ENCODE assay signal across 16 mouse cellular contexts in the genomic region with DNA sequence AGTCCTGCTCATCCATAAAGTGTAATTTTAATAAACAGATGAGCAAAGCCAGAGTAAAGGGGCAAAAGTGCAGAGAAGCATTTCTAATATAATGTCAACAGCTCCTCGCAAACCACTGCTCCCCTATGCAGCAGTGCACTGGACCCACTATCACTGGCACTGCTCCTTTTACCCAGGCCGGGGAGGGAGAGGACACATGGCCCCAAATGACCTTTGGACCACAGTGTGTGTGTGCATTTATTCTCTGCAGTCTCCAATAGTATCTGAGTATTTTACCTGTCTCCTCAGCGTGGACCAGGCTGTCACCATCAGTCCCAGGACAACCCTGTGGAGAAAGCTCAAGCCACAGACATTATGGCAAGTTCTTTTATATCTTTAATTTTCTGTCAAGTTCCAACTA. TPM values are rescaled to one million over a fixed set of nuclear protein-coding genes. Genes with fewer than 3 reads are reported as not detected.
"Had no signal": no experiment of that assay in that cellular context is flagged by ENCODE, and none has a peak within 500 bp of the region (broad histone marks: within the 10 kb centered on the region; RNA-seq: fewer than 3 reads in every experiment).

No protein-coding gene starts in this region.

RNA-seq across cellular contexts. Expression of a gene that starts 21.7 kb away (rescaled TPM):
- total RNA-seq: megakaryocyte, adult 5-6 weeks; megakaryocyte-erythroid progenitor cell, adult 5-6 weeks; monocyte, adult 5-6 weeks; neutrophil, adult 5-6 weeks had no signal
- polyA plus RNA-seq: liver, embryonic 14.5 days; liver, embryonic 16.5 days; lung, embryonic 14.5 days; lung, embryonic 16.5 days; midbrain, embryonic 10.5 days; midbrain, embryonic 14.5 days; midbrain, embryonic 16.5 days; neural tube, embryonic 12.5 days; neural tube, embryonic 14.5 days; spleen, adult 2 months; stomach, embryonic 16.5 days; thymus, postnatal 0 days had no signal

RNA-seq across cellular contexts. Expression of a gene that starts 32.9 kb away (rescaled TPM):
- total RNA-seq: megakaryocyte, adult 5-6 weeks; megakaryocyte-erythroid progenitor cell, adult 5-6 weeks; monocyte, adult 5-6 weeks; neutrophil, adult 5-6 weeks had no signal
- polyA plus RNA-seq: liver, embryonic 14.5 days; liver, embryonic 16.5 days; lung, embryonic 14.5 days; lung, embryonic 16.5 days; midbrain, embryonic 10.5 days; midbrain, embryonic 14.5 days; midbrain, embryonic 16.5 days; neural tube, embryonic 12.5 days; neural tube, embryonic 14.5 days; spleen, adult 2 months; stomach, embryonic 16.5 days; thymus, postnatal 0 days had no signal

RNA-seq across cellular contexts. Expression of a gene that starts 54.7 kb away (rescaled TPM):
- total RNA-seq: megakaryocyte, adult 5-6 weeks; megakaryocyte-erythroid progenitor cell, adult 5-6 weeks; monocyte, adult 5-6 weeks had no signal
- polyA plus RNA-seq: liver, embryonic 14.5 days; liver, embryonic 16.5 days; lung, embryonic 14.5 days; lung, embryonic 16.5 days; midbrain, embryonic 10.5 days; midbrain, embryonic 14.5 days; midbrain, embryonic 16.5 days; neural tube, embryonic 12.5 days; neural tube, embryonic 14.5 days; spleen, adult 2 months; stomach, embryonic 16.5 days; thymus, postnatal 0 days had no signal
